Mouse (Mus musculus) brain, embryonic 14.5 days (tissue): ENCODE measurements around the gene Gm5767.

Source experiments
- CTCF ChIP-seq: fragments of 200-500 bp; IDR thresholded peaks from 2 replicates; pipeline ENCODE4 v1.5.1; 2012; ENCODE audit warnings: inconsistent platforms, mild to moderate bottlenecking, moderate library complexity, borderline replicate concordance; ENCODE audit not compliant: insufficient read depth, insufficient read length; ENCODE audit errors: extremely low read depth
- POLR2A ChIP-seq: fragments of 200-500 bp; IDR thresholded peaks from 2 replicates; pipeline ENCODE4 v1.6.1; 2012; ENCODE audit warnings: mild to moderate bottlenecking, inconsistent platforms, borderline replicate concordance; ENCODE audit not compliant: poor library complexity, insufficient read depth, insufficient read length, severe bottlenecking; ENCODE audit errors: extremely low read depth

DNA sequence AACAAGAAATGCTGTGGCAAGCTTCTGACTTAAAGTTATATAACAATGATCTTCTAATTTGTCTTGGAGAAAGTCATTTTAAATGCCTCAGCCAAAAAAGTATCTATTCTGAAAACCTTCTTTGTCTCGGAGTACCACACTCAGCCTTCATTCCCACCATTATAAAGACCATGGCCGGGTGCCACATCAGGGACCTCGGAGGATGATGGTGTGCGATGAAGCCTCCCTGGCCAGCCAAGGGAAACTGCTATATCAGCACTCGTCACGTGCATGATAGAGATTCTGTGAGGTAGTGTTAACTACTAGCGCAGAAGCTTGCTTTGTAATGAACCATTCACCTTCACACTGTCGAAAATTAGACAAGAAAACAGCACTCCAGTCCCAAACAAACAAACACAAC lies 19.0 kb downstream of the Gm5767 start:
- no peak for TF ChIP-seq POLR2A
- no peak for TF ChIP-seq CTCF
